Mouse (Mus musculus) left cerebral cortex, adult 2 months (tissue): Measurements from ENCODE around the gene Dnah11. TPM values are rescaled to one million over a fixed set of nuclear protein-coding genes. Genes with fewer than 3 reads are reported as not detected.

ENCODE experiments used
- DNase-seq, 2 experiments: peaks; one replicate each; pipeline ENCODE4 v3.0.0; 2021 to 2022; ENCODE audit warnings: low spot score in 2 of 2, mixed read lengths in 1 of 2; ENCODE audit errors: extremely low spot score in 1 of 2
- H3K27ac ChIP-seq: fragments of 200-600 bp; 2 replicates; pipeline ENCODE4 v1.8.1; 2022
- H3K4me3 ChIP-seq: fragments of 200-600 bp; 2 replicates; pipeline ENCODE4 v1.8.1; 2022
- CTCF ChIP-seq: fragments of 200-600 bp; IDR thresholded peaks from 2 replicates; pipeline ENCODE4 v1.8.1; 2022; ENCODE audit warnings: antibody characterized with exemption, mild to moderate bottlenecking, moderate library complexity
- intact Hi-C: fragments of 180-260 bp; cut with DNase I; formaldehyde crosslinking; loops from one replicate; pipeline ENCODE4 v1.15.1; 2025
- total RNA-seq, 2 experiments: library from RNA; stranded (reverse); gene quantifications; 2 replicates each; pipeline ENCODE4 v1.2.3; 2021

Dnah11 gene
- total RNA-seq, 2 experiments from 2014 or later = 0.79 to 0.84 TPM

DNA sequence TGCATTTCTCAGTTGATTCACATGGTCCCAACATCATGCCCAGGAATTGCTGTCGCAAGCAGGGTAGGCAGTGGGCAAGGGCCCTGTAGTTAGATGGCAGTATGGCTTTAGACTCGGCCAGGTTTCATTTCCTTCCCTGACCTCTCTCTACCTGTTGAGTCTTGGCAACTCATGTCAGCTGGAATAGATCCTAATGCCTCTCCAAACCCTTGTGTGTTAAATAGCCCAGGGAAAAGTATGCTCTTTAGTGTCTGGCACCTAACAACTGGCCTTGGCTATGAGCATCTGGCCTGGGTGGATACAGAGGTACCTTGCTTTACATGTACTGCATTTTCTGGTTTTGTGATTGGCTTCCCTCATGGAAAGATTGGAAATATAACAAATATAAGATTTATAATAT lies 314.2 kb downstream of the Dnah11 start:
- no peak overlapping the region for H3K4me3 ChIP-seq
- DNase-seq = no peak
- intact Hi-C loops = no loop called here
- no peak for TF ChIP-seq CTCF
- H3K27ac ChIP-seq = no peak overlapping the region

GRCm38 (mm10) chr12:117878341-117878740 lies 320.5 kb downstream of the Dnah11 start:
- intact Hi-C loops = no loop called here
- TF ChIP-seq CTCF = no peak
- Histone ChIP-seq H3K27ac (no peak overlapping the region), H3K4me3 (no peak overlapping the region)
- no peak for DNase-seq

GRCm38 (mm10) chr12:117872265-117872664 lies 326.6 kb downstream of the Dnah11 start:
- Histone ChIP-seq H3K27ac (no peak overlapping the region), H3K4me3 (no peak overlapping the region)
- TF ChIP-seq CTCF = no peak
- no peak for DNase-seq
- intact Hi-C loops = no loop called here

DNA sequence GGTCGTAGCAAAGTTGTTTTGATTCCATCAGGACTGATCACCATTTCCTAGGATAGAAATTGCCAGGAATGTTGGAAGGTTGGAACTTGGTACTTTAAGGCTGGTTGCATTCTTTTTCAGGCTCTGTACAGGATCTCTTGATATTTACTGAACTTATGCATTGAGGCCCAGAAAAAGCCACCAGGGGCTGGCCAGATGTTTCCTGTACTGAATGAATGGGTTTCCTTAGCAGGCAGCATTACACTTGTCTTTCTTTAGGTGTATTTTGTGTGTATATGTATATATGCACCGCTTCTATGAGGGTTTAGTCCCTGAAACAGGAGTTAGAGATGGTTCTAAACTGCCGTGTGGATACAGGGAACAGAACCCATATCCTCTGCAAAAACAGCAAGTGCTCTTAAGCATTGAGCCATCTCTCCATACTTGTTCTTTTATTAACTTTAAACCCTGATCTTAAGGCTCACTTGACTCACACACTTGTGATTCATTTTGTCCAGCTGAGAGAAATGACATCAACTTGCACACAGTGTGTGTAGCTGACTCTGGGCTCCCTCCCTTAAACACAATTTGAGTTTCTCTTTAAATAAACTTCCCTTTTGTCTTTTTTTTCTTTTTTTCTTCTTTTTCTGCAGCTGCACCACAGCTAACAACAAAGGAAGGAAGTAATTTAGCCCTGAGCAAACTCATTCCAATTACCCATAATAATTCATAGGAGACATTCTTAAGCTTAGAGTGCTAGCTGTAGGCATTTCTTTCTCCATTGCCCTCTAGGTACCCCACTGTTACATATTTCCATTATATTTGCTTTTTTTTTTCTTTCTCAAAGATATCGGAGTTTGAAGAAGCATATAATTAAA lies 330.9 kb downstream of the Dnah11 start:
- intact Hi-C loops = no loop called here
- no peak for DNase-seq
- Histone ChIP-seq H3K27ac (no peak overlapping the region), H3K4me3 (no peak overlapping the region)
- no peak for TF ChIP-seq CTCF

DNA sequence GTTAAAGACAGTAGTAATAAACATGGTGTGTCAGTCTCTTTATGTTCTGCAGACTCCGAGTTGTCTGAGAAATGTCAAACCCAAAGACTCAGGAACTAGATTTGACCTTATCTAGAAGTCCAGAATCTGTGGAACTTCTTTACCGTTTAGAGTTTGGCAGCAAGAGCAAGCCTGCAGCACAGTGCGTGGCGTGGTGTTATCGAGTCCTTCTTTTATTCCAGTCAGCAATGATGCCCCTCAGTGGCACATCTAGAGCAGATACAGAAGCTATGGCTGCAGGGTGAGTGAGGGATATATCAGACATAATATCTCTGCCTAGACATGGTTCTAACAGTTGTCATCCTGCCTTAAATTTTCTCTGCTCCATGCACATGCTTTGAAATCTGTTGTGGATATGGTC lies 336.2 kb downstream of the Dnah11 start:
- intact Hi-C loops = no loop called here
- TF ChIP-seq CTCF = no peak
- DNase-seq = no peak
- H3K27ac ChIP-seq = no peak overlapping the region
- H3K4me3 ChIP-seq = no peak overlapping the region

- no peak for DNase-seq
- intact Hi-C loops = no loop called here
- TF ChIP-seq CTCF = no peak
- Histone ChIP-seq H3K4me3 (no peak overlapping the region), H3K27ac (no peak overlapping the region)
Observed at GRCm38 (mm10) chr12:117861249-117861648, 337.6 kb downstream of the Dnah11 start.

GRCm38 (mm10) chr12:117860840-117861239 lies 338.0 kb downstream of the Dnah11 start:
- no peak overlapping the region for H3K27ac ChIP-seq
- intact Hi-C loops = no loop called here
- no peak for DNase-seq
- TF ChIP-seq CTCF = no peak
- no peak overlapping the region for H3K4me3 ChIP-seq

DNA sequence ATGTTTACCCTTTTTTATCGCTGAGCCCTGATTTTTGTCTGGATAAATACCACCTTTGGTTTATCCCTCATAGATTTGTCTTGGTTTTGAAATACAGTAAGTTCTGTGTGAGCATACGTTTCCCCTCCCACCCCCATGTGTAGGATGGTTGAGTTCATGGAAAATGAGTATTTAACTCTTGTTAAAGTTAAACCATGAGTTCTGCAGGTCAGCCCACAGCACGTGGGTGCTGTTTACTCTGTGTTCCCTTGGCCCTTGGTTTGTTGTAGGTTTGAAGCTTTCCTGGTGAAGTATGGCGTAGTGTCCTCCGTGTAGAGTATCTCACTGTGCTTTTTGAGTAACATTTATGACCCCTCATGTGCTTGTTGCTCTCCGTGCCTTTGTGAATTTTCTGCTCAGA lies 341.0 kb downstream of the Dnah11 start:
- Histone ChIP-seq H3K27ac (no peak overlapping the region), H3K4me3 (no peak overlapping the region)
- DNase-seq = no peak
- intact Hi-C loops = no loop called here
- TF ChIP-seq CTCF = no peak

- intact Hi-C loops = no loop called here
Observed at GRCm38 (mm10) chr12:117857023-117857422, 341.8 kb downstream of the Dnah11 start.

DNA sequence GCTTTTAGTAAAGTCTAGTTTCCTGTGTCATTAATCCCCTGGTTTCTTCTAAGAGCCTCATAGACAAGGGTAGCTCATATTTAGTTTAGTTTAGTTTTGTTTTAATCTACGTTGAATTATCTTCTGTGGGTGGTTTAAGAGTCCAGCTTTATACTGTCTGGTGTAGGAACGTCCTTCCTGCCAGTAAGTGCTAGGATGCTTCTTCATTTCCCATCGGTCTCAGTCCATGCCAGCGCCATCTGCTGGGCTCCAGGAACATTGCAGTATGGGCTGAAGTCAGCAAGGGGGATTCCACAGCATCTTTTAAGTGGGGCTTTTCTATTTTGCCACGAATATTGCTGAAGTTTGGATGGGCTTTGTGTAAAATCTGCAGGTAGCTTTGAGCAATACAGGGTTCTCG lies 345.5 kb downstream of the Dnah11 start:
- intact Hi-C loops = loop anchor here (1.0 to 5.0 kb wide), 3 partner anchors 33 to 469 kb away; no protein-coding TSS in a partner anchor
- Histone ChIP-seq H3K4me3 (no peak overlapping the region), H3K27ac (no peak overlapping the region)
- TF ChIP-seq CTCF = peak; percentile 97
- DNase-seq = peak; percentile 54 to 66

More at GRCm38 (mm10) chr12:117857023-117857422, 341.8 kb downstream of the Dnah11 start:
- no peak overlapping the region for H3K4me3 ChIP-seq
- H3K27ac ChIP-seq = no peak overlapping the region
- TF ChIP-seq CTCF = no peak
- no peak for DNase-seq

GRCm38 (mm10) chr12:117850472-117850871 lies 348.4 kb downstream of the Dnah11 start:
- no peak for TF ChIP-seq CTCF
- DNase-seq = no peak
- Histone ChIP-seq H3K4me3 (no peak overlapping the region), H3K27ac (no peak overlapping the region)
- intact Hi-C loops = loop anchor here (5.0 kb wide), 1 partner anchor 78 kb away; no protein-coding TSS in a partner anchor

- intact Hi-C loops = no loop called here
Observed at GRCm38 (mm10) chr12:117848621-117849020, 350.2 kb downstream of the Dnah11 start.

GRCm38 (mm10) chr12:117844917-117845316 lies 353.9 kb downstream of the Dnah11 start:
- H3K27ac ChIP-seq = no peak overlapping the region
- intact Hi-C loops = no loop called here
- DNase-seq = no peak
- H3K4me3 ChIP-seq = no peak overlapping the region
- TF ChIP-seq CTCF = no peak

More at GRCm38 (mm10) chr12:117848621-117849020, 350.2 kb downstream of the Dnah11 start:
- no peak overlapping the region for H3K4me3 ChIP-seq
- H3K27ac ChIP-seq = no peak overlapping the region
- TF ChIP-seq CTCF = no peak
- DNase-seq = no peak
